Mouse (Mus musculus): Measurements from ENCODE around the gene Tldc2. TPM values are rescaled to one million over a fixed set of nuclear protein-coding genes. Genes with fewer than 3 reads are reported as not detected.

The Tldc2 gene
- polyA plus RNA-seq, 1 experiment from 2014 or later = not detected

DNA sequence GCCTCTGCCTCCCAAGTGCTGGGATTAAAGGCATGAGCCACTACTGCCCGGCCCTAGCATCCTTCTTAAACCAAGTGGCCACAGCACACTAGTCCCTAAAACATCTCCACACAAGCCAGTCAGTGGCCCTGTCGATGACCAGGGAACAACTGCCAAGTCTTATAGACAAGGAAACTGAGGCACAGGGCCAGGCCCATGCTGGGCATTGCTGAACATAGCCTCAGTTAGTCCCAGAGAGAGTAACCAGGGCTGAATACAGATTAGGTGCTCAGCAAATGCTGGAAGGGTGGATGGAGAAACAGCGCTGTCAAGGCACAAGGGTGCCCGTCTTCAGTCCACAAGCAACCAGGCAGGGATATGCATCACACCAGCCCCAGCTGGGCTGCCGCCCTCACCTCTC, 33.7 kb upstream of the Tldc2 start:
- 93% methylated on average over 5 of the region's 5 CpGs for WGBS
- peaks cover 74% of the 10 kb centered on the region for H3K36me3 ChIP-seq
- no peaks in the 10 kb centered on the region for H3K27me3 ChIP-seq
- no peak for ATAC-seq (ENCODE audit: insufficient number of reproducible peaks, insufficient read depth, low FRiP score, low TSS enrichment)
- H3K27ac ChIP-seq = no peak overlapping the region
- H3K9ac ChIP-seq = no peak overlapping the region
- H3K4me1 ChIP-seq = peaks cover under 1% of the 10 kb centered on the region; the same call in 1 of the 2 replicates
- no peak overlapping the region for H3K4me3 ChIP-seq
- H3K9me3 ChIP-seq = no peaks in the 10 kb centered on the region
- H3K4me2 ChIP-seq (replicated peaks) = no peak overlapping the region

DNA sequence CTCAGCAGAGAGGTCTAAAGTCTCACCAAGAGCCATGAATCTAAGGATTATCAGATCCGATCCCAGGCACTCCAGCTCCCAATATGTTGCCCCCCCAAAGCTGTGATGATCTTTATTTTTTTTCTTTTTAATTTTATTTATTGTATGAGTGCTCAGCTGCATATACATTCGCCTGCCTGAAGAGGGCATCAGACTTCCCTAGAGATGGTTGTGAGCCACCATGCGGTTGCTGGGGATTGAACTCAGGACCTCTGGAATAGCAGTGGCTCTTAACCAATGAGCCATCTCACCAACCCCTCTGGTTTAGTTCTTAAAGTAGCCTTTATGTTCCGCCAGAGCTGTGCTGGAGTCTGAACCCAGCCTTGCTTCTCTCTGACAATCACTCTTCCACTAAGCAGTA, 33.1 kb upstream of the Tldc2 start:
- no peak for ATAC-seq (ENCODE audit: insufficient number of reproducible peaks, insufficient read depth, low FRiP score, low TSS enrichment)
- 74% methylated on average over 4 of the region's 4 CpGs for WGBS
- Histone ChIP-seq H3K36me3 (peaks cover 68% of the 10 kb centered on the region), H3K4me1 (peaks cover 7% of the 10 kb centered on the region; the same call in 1 of the 2 replicates), H3K4me2 (replicated peaks) (no peak overlapping the region), H3K9me3 (no peaks in the 10 kb centered on the region), H3K27ac (no peak overlapping the region), H3K27me3 (no peaks in the 10 kb centered on the region), H3K4me3 (no peak overlapping the region), H3K9ac (no peak overlapping the region)

DNA sequence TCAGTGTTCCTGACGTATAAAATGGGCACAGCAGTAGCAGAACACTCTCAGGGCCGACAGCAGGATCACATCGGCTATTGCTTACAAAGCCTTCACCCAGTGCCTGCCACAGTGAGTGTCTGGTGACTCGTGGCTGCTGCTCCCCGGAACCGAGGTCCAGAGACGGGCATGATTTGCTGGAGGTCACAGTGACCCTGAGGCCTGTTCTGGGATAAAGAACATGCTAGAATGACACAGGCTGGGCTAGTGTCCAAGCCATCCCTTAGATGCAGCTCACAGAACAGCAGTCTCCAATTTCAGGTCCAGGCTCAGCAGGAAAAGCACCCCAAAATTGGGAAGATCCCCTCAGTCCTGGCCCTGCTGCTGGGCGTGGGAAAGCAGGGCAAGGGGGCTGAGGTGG, 32.6 kb upstream of the Tldc2 start:
- no peak overlapping the region for H3K4me2 ChIP-seq (replicated peaks)

DNA sequence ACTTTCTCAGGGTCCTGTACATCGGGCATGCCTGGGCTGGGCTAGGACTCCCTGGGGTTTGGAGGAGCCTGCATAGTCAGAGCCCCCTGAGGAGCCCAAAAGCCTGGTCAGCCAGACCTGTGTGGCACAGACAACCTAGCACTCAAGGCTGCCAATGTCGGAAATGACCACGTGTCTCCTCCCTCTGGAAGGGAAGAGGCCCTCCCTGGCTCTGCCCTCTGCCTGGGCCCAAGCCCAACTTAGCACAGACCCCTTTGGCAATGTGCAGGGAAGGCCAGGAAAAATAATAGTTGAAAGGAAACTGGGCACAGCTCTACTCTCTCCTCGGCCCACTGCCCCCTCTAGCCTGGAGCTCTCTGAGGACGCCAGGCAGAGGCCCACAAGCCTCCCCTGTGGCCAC, 32.0 kb upstream of the Tldc2 start:
- Histone ChIP-seq H3K27ac (0 out of 2 replicates have a peak overlapping the region, but pooled peaks have one; percentile 9), H3K9ac (no peak overlapping the region), H3K4me3 (no peak overlapping the region), H3K4me1 (peaks cover 15% of the 10 kb centered on the region), H3K27me3 (no peaks in the 10 kb centered on the region), H3K9me3 (no peaks in the 10 kb centered on the region), H3K4me2 (replicated peaks) (no peak overlapping the region), H3K36me3 (peaks cover 63% of the 10 kb centered on the region)
- WGBS = 69% methylated on average over 5 of the region's 5 CpGs
- no peak for ATAC-seq (ENCODE audit: insufficient number of reproducible peaks, insufficient read depth, low FRiP score, low TSS enrichment)

More for the DNA sequence above, 32.6 kb upstream of the Tldc2 start:
- ATAC-seq (ENCODE audit: insufficient number of reproducible peaks, insufficient read depth, low FRiP score, low TSS enrichment) = no peak
- 87% methylated on average over 8 of the region's 8 CpGs for WGBS
- Histone ChIP-seq H3K27me3 (no peaks in the 10 kb centered on the region), H3K36me3 (peaks cover 64% of the 10 kb centered on the region), H3K4me1 (peaks cover 11% of the 10 kb centered on the region), H3K27ac (no peak overlapping the region), H3K4me3 (no peak overlapping the region), H3K9me3 (no peaks in the 10 kb centered on the region), H3K9ac (no peak overlapping the region)

DNA sequence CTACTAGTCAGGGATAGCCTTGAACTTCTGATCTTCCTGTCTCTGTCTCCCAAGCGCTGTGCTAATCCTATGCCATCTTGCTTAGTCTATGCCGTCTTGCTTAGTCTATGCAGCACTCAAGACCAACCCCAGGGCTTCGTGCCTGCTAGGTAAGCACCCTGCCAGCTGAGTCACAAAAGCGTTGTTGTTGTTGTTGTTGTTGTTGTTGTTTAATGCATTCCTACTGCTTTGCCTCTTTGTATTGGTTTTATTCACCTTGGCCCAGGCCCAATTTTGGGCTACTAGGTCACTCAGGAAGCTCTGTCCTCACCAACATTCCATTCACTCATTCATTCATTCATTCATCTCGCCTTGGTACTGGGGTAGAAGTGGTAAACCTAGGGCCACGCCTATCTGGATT, 31.1 kb upstream of the Tldc2 start:
- Histone ChIP-seq H3K9ac (no peak overlapping the region), H3K4me2 (replicated peaks) (no peak overlapping the region), H3K9me3 (no peaks in the 10 kb centered on the region), H3K36me3 (peaks cover 64% of the 10 kb centered on the region), H3K27me3 (no peaks in the 10 kb centered on the region), H3K4me3 (no peak overlapping the region), H3K4me1 (peaks cover 15% of the 10 kb centered on the region), H3K27ac (no peak overlapping the region)
- no peak for ATAC-seq (ENCODE audit: insufficient number of reproducible peaks, insufficient read depth, low FRiP score, low TSS enrichment)
- WGBS = 91% methylated on average over 6 of the region's 6 CpGs

DNA sequence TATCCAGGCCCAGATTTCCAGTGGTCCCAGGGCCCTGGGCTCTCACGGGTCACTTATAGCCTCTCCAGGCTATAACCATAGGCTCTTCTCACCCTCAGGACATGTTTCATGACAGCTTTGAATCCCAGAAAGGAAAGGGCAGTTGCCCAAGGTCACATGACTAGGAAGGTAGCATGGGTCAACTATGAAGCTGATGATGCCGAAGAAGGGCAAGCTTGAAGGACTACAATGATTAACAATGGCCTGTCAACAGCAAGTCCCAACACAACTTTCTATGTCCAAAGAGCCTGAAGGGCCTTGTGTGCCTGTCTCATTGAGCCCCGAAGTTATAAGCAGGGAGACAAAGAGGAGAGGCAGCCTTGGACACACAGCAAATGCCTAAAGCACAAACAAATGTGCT, 29.7 kb upstream of the Tldc2 start:
- Histone ChIP-seq H3K27ac (0 out of 2 replicates have a peak overlapping the region, but pooled peaks have one; percentile 50), H3K36me3 (peaks cover 54% of the 10 kb centered on the region)

DNA sequence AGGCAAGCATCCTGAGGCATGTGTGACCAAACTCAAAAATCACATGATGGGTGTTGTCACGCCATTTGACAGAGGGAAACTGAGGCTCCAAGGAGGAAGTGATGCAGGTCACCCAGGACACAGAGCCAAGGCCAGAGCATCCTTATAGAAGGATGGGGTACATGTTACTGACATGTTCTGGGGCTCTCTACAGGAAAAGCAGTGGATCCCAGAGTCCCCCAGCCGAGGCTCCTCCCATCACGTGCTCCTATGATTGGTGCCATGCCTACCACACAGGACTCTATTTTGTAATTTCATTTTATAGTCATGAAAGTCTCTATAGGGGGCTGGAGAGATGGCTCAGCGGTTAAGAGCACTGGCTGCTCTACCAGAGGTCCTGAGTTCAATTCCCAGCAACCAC, 29.1 kb upstream of the Tldc2 start:
- H3K36me3 ChIP-seq = peaks cover 48% of the 10 kb centered on the region
- H3K27ac ChIP-seq = peak overlapping the region; percentile 85
- WGBS = 85% methylated on average over 4 of the region's 4 CpGs

More for the DNA sequence above, 29.7 kb upstream of the Tldc2 start:
- Histone ChIP-seq H3K9ac (no peak overlapping the region), H3K4me2 (replicated peaks) (no peak overlapping the region), H3K4me3 (no peak overlapping the region), H3K9me3 (no peaks in the 10 kb centered on the region), H3K27me3 (no peaks in the 10 kb centered on the region), H3K4me1 (peaks cover 17% of the 10 kb centered on the region)
- WGBS = 93% methylated on average over 3 of the region's 3 CpGs
- ATAC-seq (ENCODE audit: insufficient number of reproducible peaks, insufficient read depth, low FRiP score, low TSS enrichment) = no peak

DNA sequence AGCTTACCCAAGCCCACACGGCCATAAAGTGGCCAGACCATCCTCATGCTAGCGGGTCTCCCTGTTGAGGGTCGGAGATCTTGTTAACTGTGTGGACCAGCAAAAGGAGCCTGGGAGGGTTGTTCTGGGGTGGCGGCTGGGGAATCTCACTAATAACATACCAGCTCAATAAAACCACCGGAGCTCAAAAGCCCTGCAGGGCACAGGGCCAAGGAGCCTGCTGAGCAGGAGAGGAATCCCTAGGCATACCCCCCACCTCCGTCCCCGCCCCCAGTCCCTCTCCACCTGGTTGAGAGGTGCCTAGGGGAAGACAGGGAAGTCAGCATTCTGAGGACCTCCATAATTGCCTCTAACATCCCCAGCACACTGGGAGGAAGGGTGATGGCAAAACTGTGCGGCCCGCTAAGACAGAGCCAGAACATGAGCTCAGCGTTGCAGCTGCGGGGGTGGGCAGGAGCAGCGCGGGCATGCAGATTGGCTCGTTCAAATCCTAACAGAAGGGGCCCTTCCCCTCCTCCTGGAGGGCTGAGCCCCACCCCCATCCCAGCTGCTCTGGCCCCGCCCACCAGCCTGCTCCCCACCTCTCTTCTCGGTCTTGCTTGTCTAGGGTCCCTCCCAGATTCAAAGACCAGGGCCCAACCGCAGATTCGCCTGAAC, 28.4 kb upstream of the Tldc2 start:
- peak; percentile 86 for ATAC-seq (ENCODE audit: insufficient number of reproducible peaks, insufficient read depth, low FRiP score, low TSS enrichment)
- Histone ChIP-seq H3K36me3 (peaks cover 45% of the 10 kb centered on the region), H3K9ac (no peak overlapping the region), H3K4me1 (peaks cover 30% of the 10 kb centered on the region), H3K4me3 (no peak overlapping the region), H3K4me2 (replicated peaks) (peak overlapping the region; percentile 33), H3K27ac (peak overlapping the region; percentile 85), H3K9me3 (no peaks in the 10 kb centered on the region), H3K27me3 (no peaks in the 10 kb centered on the region)
- 11% methylated on average over 18 of the region's 18 CpGs for WGBS

More for the DNA sequence above, 29.1 kb upstream of the Tldc2 start:
- Histone ChIP-seq H3K27me3 (no peaks in the 10 kb centered on the region), H3K9me3 (no peaks in the 10 kb centered on the region), H3K4me3 (no peak overlapping the region), H3K4me1 (peaks cover 22% of the 10 kb centered on the region), H3K9ac (no peak overlapping the region), H3K4me2 (replicated peaks) (no peak overlapping the region)
- ATAC-seq (ENCODE audit: insufficient number of reproducible peaks, insufficient read depth, low FRiP score, low TSS enrichment) = no peak

DNA sequence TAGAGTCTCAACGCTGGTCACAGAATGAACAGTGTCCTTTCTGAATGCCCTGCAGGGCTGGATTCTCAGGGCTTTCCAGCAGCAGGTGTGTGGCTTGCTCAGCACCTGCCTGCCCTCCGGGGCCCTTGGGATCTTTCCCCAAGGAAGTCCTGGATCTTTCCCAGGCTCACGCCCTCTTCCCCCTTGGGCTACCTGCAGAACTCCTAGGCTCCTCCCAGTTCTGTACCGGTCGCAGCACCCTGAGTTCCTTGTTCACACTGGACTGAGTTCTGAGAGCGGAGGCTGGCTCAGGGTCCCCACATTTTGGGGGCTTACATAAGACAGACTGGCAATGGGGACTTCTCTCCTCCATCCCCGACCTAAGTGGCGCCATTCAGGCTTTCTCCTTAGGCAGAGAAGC, 27.7 kb upstream of the Tldc2 start:
- WGBS = 59% methylated on average over 8 of the region's 8 CpGs
- ATAC-seq (ENCODE audit: insufficient number of reproducible peaks, insufficient read depth, low FRiP score, low TSS enrichment) = no peak
- peak overlapping the region; percentile 85 for H3K27ac ChIP-seq
- peaks cover 31% of the 10 kb centered on the region for H3K4me1 ChIP-seq
- H3K9ac ChIP-seq = no peak overlapping the region
- H3K9me3 ChIP-seq = no peaks in the 10 kb centered on the region
- no peaks in the 10 kb centered on the region for H3K27me3 ChIP-seq
- no peak overlapping the region for H3K4me3 ChIP-seq
- peaks cover 38% of the 10 kb centered on the region for H3K36me3 ChIP-seq
- 0 out of 2 replicates have a peak overlapping the region, but pooled peaks have one; percentile 16 for H3K4me2 ChIP-seq (replicated peaks)

DNA sequence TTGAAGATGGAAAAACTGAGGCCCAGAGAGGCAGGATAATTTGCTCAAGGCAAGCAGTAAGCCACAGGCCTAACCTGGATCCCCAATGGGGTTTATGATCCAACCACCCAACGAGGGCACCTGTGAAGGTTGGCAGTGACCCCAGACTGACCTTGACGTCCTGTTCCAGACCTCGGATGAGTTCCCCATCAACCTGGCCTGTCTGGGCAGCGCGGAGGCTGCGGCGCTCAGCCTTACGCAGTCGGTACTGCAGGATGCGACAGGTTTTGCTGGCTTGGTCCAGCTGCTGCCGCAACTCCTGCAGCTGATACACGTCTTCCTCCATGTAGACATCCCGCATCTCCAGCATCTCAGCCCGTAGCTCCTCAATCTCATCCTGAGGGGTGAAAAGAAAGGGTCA, 26.8 kb upstream of the Tldc2 start:
- Histone ChIP-seq H3K4me2 (replicated peaks) (no peak overlapping the region), H3K36me3 (peaks cover 30% of the 10 kb centered on the region), H3K4me3 (no peak overlapping the region), H3K27me3 (no peaks in the 10 kb centered on the region), H3K9ac (no peak overlapping the region), H3K27ac (peak overlapping the region; percentile 85; the same call in 1 of the 2 replicates), H3K9me3 (no peaks in the 10 kb centered on the region), H3K4me1 (peaks cover 33% of the 10 kb centered on the region)
- no peak for ATAC-seq (ENCODE audit: insufficient number of reproducible peaks, insufficient read depth, low FRiP score, low TSS enrichment)
- 92% methylated on average over 14 of the region's 14 CpGs for WGBS

DNA sequence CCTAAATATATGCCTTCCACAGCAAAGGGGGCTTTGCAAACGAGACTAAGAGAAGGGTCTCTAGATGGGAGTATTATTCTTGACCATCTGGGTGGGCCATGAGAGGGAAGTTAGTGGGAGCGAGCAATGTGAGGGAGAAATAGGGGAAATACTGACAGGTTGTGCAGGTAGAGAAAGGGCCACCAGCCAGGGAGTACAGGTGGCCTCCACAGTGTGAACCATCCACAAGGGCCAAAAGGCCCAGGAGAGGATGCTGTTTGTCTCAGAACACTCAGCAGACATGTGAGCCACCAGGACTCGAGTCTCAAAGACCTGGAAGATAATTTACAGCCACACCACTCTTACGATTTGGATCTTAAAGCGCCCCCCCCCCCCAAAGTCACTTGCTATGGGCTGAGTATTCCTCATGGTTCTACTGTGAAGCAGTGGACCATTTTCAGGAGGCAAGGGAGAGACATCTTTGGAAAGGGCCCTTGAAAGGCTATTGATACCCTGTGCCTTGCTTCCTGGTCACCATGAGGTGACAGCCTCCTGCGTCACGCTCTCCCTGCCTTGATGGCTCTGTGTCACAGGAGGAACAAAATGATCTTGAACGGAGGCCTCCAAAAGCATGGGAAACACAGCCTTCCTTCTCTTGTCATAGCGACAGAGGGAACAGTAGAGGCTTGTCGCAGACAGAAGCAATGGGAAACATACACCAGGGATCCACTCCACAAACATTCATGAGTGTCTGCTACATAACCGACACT, 26.1 kb upstream of the Tldc2 start:
- 89% methylated on average over 11 of the region's 11 CpGs for WGBS
- H3K4me1 ChIP-seq = peaks cover 33% of the 10 kb centered on the region
- ATAC-seq (ENCODE audit: insufficient number of reproducible peaks, insufficient read depth, low FRiP score, low TSS enrichment) = no peak

DNA sequence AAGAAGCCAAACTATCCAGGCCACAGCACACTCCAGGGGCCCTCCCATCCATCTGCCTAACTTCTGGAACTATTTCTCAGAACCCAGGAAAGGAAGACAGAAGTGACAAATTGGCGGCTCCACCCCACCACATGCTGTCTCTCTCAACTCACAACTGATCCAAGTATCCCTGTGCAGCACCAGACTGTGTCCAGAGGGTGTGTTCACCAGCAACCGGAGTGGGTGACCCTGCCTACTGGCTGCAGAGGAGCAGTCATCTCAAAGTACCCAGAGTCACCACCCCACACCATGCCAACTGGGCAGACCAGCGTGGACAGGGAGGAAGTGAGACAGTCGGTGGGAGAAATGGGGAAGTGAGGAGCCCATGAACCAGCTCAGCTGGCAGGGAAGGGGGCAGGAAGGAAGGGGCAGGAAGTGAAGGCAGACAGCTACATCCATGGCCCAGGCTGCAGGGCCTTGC, 23.6 kb upstream of the Tldc2 start:
- 72% methylated on average over 4 of the region's 4 CpGs for WGBS
- no peak overlapping the region for H3K4me3 ChIP-seq
- H3K27me3 ChIP-seq = no peaks in the 10 kb centered on the region
- H3K9ac ChIP-seq = no peak overlapping the region; the same call in 1 of the 2 replicates
- no peak overlapping the region for H3K27ac ChIP-seq
- peaks cover 15% of the 10 kb centered on the region for H3K36me3 ChIP-seq
- ATAC-seq (ENCODE audit: insufficient number of reproducible peaks, insufficient read depth, low FRiP score, low TSS enrichment) = no peak
- no peak overlapping the region for H3K4me2 ChIP-seq (replicated peaks)
- no peaks in the 10 kb centered on the region for H3K9me3 ChIP-seq
- H3K4me1 ChIP-seq = peaks cover 38% of the 10 kb centered on the region

More for the DNA sequence above, 26.1 kb upstream of the Tldc2 start:
- no peak overlapping the region for H3K27ac ChIP-seq
- no peak overlapping the region for H3K4me3 ChIP-seq
- no peaks in the 10 kb centered on the region for H3K27me3 ChIP-seq
- no peak overlapping the region for H3K9ac ChIP-seq
- peaks cover 30% of the 10 kb centered on the region for H3K36me3 ChIP-seq
- no peak overlapping the region for H3K4me2 ChIP-seq (replicated peaks)
- no peaks in the 10 kb centered on the region for H3K9me3 ChIP-seq

Data from embryonic facial prominence, embryonic 12.5 days (tissue).